Mouse (Mus musculus): ENCODE measurements around the gene Eef1akmt3. TPM values are rescaled to one million over a fixed set of nuclear protein-coding genes. Genes with fewer than 3 reads are reported as not detected.

Gene Eef1akmt3
- 1.2 and 1.3 TPM in 2 replicates for polyA plus RNA-seq (2015; fragmentation: Nextera tagmentation; extraction: Ambion mirVana)

DNA sequence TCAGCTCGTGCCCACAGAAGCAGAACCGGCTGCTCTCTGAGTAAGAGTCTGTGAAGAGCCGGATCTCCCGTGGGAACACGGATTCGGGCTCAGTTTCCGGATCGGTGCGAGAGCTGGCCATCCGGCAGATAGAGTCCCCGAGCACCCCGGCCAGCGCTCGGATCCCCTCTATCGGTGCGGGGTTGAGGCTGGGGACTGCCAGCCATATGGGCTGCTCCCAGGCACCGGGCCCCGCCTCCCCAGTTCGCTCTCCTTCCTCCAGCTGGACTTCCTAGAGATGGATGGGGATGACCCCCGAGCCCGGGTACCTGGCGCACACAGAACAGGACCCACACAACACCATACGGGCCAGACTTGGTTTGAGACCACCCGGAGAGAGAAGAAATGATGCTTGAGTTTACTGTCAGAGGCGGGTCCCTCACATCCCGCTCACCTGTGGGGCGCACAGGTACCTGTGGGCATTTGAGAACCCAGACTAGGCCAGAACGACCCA is at the start of gene Eef1akmt3, which contains the start of gene Mettl1:
Eef1akmt3 (minus strand) TSS at position 240 of the 493 bp plus-strand sequence.
Mettl1 (plus strand) TSS at position 141 of the 493 bp plus-strand sequence.
- Histone ChIP-seq H3K4me3 (ENCODE audit: low read depth, low read length) (peak within 1 kb of the TSS; percentile 85), H3K27ac (replicated peaks) (peak within 1 kb of the TSS; percentile 65), H3K4me1 (replicated peaks; ENCODE audit: control insufficient read depth, insufficient read depth) (no peaks in the 10 kb centered on the region; the same call in 1 of the 2 replicates), H3K27me3 (ENCODE audit: control insufficient read depth, insufficient read depth, low read length) (no peaks in the 10 kb centered on the region), H3K9ac (ENCODE audit: low read length) (peak within 1 kb of the TSS; percentile 67), H3K9me3 (ENCODE audit: control insufficient read depth, low read length) (no peaks in the 10 kb centered on the region), H3K4me2 (replicated peaks; ENCODE audit: low read depth) (peak within 1 kb of the TSS; percentile 98), H3K36me3 (ENCODE audit: control insufficient read depth, insufficient read depth, low read length) (no peaks in the 10 kb centered on the region)
- DNase-seq (ENCODE audit: low spot score), result peak; percentile 65
- peak; percentile 43 for ATAC-seq (ENCODE audit: low FRiP score, low TSS enrichment)
- TF ChIP-seq CTCF (IDR thresholded peaks at IDR 0.05; ENCODE audit: low read depth) (no peak; the same call in 1 of the 2 replicates), EP300 (optimal IDR thresholded peaks at IDR 0.05) (no peak)
- WGBS, result 0% methylated on average over 28 of the region's 28 CpGs

DNA sequence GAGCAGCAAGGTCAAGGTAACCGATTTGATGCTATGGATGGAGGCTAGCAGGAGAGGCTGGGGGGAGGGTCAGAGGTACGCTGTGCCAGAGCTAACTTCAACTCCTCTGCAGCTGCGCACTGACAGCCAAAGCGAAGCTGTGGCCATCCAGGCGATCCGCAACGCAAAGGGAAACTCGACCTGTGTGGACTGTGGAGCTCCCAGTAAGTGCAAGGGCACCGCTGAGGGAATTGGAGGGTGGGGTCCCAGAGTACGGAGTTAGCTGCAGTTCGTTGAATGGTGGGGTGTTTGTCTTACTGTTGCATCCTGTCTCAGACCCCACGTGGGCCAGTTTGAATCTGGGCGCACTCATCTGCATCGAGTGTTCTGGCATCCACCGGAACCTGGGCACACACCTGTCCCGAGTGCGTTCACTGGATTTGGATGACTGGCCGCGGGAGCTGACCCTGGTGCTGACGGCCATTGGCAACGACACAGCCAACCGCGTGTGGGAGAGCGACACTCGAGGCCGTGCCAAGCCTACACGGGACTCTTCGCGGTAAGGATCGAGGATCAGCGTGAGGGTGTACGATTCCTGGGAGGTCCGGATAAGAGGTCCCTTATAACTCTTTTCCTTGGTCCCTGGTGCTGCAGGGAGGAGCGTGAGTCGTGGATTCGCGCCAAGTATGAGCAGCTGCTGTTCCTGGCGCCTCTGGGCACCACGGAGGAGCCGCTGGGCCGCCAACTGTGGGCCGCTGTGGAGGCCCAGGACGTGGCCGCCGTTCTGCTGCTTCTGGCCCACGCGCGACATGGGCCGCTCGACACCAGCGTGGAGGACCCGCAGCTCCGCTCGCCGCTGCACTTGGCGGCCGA is 49.5 kb upstream of the Eef1akmt3 start:
- TF ChIP-seq EP300 (optimal IDR thresholded peaks at IDR 0.05) (no peak), CTCF (IDR thresholded peaks at IDR 0.05; ENCODE audit: low read depth) (no peak)
- peaks cover 5% of the 10 kb centered on the region; the same call in 1 of the 2 replicates for H3K27me3 ChIP-seq (ENCODE audit: control insufficient read depth, insufficient read depth, low read length)
- peak overlapping the region; percentile 24 for H3K4me3 ChIP-seq (ENCODE audit: low read depth, low read length)
- H3K4me2 ChIP-seq (replicated peaks; ENCODE audit: low read depth), result peak overlapping the region; percentile 44
- H3K36me3 ChIP-seq (ENCODE audit: control insufficient read depth, insufficient read depth, low read length), result no peaks in the 10 kb centered on the region; the same call in 1 of the 2 replicates
- H3K9ac ChIP-seq (ENCODE audit: low read length), result no peak overlapping the region
- DNase-seq (ENCODE audit: low spot score) (peak; percentile 77), ATAC-seq (ENCODE audit: low FRiP score, low TSS enrichment) (peak; percentile 8; the same call in 1 of the 2 replicates)
- H3K4me1 ChIP-seq (replicated peaks; ENCODE audit: control insufficient read depth, insufficient read depth), result 0 out of 2 replicates have a peak, but pooled peaks cover 7% of the 10 kb centered on the region
- 12% methylated on average over 57 of the region's 57 CpGs for WGBS
- H3K27ac ChIP-seq (replicated peaks), result no peak overlapping the region
- H3K9me3 ChIP-seq (ENCODE audit: control insufficient read depth, low read length), result no peaks in the 10 kb centered on the region

DNA sequence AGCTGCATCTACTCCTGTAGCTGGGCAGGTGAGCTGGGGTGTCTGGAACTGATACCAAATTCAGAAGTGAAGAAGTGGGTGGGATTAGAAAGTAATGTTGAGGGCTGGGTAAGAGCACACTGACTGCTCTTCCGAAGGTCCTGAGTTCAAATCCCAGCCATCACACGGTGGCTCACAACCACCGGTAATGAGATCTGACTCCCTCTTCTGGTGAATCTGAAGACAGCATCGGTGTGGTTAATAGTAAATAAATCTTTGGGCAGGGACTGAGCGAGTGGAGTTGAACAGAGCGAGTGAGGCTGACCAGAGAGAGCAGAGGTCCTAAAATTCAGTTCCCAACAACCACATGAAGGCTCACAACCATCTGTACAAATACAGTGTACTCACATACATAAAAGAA is 44.3 kb upstream of the Eef1akmt3 start:
- Histone ChIP-seq H3K4me2 (replicated peaks; ENCODE audit: low read depth) (no peak overlapping the region), H3K27me3 (ENCODE audit: control insufficient read depth, insufficient read depth, low read length) (peaks cover 5% of the 10 kb centered on the region), H3K27ac (replicated peaks) (no peak overlapping the region), H3K36me3 (ENCODE audit: control insufficient read depth, insufficient read depth, low read length) (no peaks in the 10 kb centered on the region), H3K4me3 (ENCODE audit: low read depth, low read length) (no peak overlapping the region), H3K9me3 (ENCODE audit: control insufficient read depth, low read length) (no peaks in the 10 kb centered on the region), H3K4me1 (replicated peaks; ENCODE audit: control insufficient read depth, insufficient read depth) (no peaks in the 10 kb centered on the region), H3K9ac (ENCODE audit: low read length) (no peak overlapping the region)
- WGBS, result 60% methylated on average over 6 of the region's 6 CpGs
- TF ChIP-seq CTCF (IDR thresholded peaks at IDR 0.05; ENCODE audit: low read depth), result peak; percentile 41
- TF ChIP-seq EP300 (optimal IDR thresholded peaks at IDR 0.05), result no peak
- DNase-seq (ENCODE audit: low spot score), result no peak
- no peak for ATAC-seq (ENCODE audit: low FRiP score, low TSS enrichment)

DNA sequence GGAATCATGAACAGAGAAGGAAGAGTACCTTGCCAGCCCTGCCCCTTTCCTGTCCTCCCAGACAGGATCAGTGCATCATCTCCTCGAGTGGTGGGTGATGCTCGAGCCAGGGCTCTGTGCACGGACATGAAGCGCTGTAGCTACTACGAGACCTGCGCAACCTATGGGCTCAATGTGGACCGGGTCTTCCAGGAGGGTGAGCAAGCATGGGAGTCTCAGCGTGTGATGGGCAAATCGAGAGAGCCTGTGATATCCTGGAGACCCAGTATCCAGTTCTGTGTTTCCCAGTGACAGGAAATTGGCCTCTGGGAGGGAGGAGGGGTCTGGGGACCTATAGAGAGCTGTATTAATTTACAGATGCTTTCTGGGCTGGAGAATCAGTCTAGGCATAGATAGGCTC is 43.7 kb upstream of the Eef1akmt3 start:
- H3K4me3 ChIP-seq (ENCODE audit: low read depth, low read length), result no peak overlapping the region
- H3K9ac ChIP-seq (ENCODE audit: low read length), result no peak overlapping the region
- H3K9me3 ChIP-seq (ENCODE audit: control insufficient read depth, low read length), result no peaks in the 10 kb centered on the region
- DNase-seq (ENCODE audit: low spot score), result no peak
- peaks cover 5% of the 10 kb centered on the region for H3K27me3 ChIP-seq (ENCODE audit: control insufficient read depth, insufficient read depth, low read length)
- WGBS, result 84% methylated on average over 9 of the region's 9 CpGs
- no peak for ATAC-seq (ENCODE audit: low FRiP score, low TSS enrichment)
- no peaks in the 10 kb centered on the region for H3K36me3 ChIP-seq (ENCODE audit: control insufficient read depth, insufficient read depth, low read length)
- no peak overlapping the region for H3K27ac ChIP-seq (replicated peaks)
- TF ChIP-seq CTCF (IDR thresholded peaks at IDR 0.05; ENCODE audit: low read depth), result no peak
- TF ChIP-seq EP300 (optimal IDR thresholded peaks at IDR 0.05), result no peak
- no peak overlapping the region for H3K4me2 ChIP-seq (replicated peaks; ENCODE audit: low read depth)
- no peaks in the 10 kb centered on the region for H3K4me1 ChIP-seq (replicated peaks; ENCODE audit: control insufficient read depth, insufficient read depth)

DNA sequence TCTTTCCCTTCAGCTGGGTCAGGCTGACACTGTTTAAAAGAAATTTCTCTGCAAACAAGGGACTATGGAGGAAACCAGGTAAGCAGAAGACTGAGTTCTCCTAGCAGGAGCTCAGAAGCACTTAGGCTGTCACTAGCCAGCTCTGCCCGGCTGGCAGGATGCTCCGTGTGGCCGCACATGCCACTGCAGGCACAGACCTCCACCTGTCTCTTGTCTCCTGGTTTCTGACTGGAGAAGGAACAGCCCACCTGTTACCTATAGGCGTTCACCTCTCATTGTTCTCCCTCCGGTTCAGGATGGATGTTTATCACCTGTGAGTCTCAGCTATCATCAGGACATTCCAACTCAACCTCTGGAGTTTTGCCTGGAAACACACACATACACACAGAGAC is 42.6 kb upstream of the Eef1akmt3 start:
- Histone ChIP-seq H3K9ac (ENCODE audit: low read length) (no peak overlapping the region), H3K36me3 (ENCODE audit: control insufficient read depth, insufficient read depth, low read length) (no peaks in the 10 kb centered on the region), H3K9me3 (ENCODE audit: control insufficient read depth, low read length) (no peaks in the 10 kb centered on the region), H3K4me1 (replicated peaks; ENCODE audit: control insufficient read depth, insufficient read depth) (no peaks in the 10 kb centered on the region; the same call in 1 of the 2 replicates), H3K4me2 (replicated peaks; ENCODE audit: low read depth) (no peak overlapping the region), H3K27me3 (ENCODE audit: control insufficient read depth, insufficient read depth, low read length) (peaks cover 5% of the 10 kb centered on the region), H3K4me3 (ENCODE audit: low read depth, low read length) (no peak overlapping the region), H3K27ac (replicated peaks) (no peak overlapping the region)
- whole genome bisulfite sequencing, result 26% methylated on average over 5 of the region's 5 CpGs
- DNase-seq (ENCODE audit: low spot score) (no peak), ATAC-seq (ENCODE audit: low FRiP score, low TSS enrichment) (no peak)
- no peak for TF ChIP-seq CTCF (IDR thresholded peaks at IDR 0.05; ENCODE audit: low read depth)
- no peak for TF ChIP-seq EP300 (optimal IDR thresholded peaks at IDR 0.05)

Measured in stomach, postnatal 0 days (tissue).